Mouse (Mus musculus): ENCODE measurements around the gene Tmem217. TPM values are rescaled to one million over a fixed set of nuclear protein-coding genes. Genes with fewer than 3 reads are reported as not detected.

The Tmem217 gene
- 1.3 and 2.5 TPM in 2 replicates for polyA plus RNA-seq (2016; fragmentation: Nextera tagmentation; extraction: Ambion mirVana)

DNA sequence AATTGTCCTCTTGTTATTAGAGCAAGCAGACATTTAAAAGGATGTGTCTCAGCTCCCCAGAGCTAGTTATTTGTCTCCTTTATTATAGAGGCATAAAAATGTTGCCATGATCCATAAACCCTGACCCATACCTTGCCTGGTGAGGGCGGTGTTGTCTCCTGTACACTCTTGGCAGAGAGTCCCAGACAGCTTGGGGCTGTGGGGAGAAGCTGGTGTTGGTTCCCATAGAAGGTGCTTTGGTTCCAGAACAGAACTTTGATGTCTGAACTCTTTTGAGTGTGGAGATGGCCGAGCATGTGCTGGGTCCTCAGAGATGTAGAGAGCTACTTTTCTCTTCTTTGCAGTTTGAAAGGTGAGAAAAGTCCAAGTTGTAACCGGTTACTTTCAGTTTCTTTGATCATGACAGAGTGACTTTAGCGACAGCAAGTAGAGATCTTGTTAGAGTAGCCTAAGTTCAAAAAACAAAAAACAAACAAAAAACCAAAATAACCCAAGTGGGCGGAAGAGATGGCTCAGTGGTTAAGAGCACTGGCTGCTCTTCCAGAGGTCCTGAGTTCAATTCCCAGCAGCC, at the start of gene Tmem217:
TSS of gene Tmem217 (minus strand) at position 224 of the 571 bp plus-strand sequence.
- no peak for DNase-seq (ENCODE audit: low spot score)
- no peaks in the 10 kb centered on the region for H3K9me3 ChIP-seq

DNA sequence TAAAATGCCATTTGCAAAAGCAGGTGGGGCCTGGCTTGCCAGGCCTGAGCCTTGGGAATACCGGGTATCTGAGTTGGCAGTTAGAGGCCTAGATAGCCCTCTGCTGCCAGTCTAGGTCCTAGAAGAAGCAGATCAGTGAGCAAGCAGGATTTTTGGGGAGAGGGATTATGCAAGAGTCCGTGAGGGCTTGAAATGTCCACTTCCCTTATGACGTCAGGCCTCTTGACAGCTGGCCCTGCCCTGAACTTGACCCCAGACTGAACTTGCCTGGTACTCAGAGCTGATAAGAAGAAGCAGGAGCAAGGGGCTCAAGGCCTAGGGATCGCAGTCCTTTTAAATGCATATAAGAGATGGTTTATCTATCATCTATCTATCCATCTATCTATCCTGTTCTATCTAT, 49.2 kb upstream of the Tmem217 start:
- Histone ChIP-seq H3K9me3 (no peaks in the 10 kb centered on the region), H3K27ac (no peak overlapping the region), H3K36me3 (peaks cover 84% of the 10 kb centered on the region), H3K4me1 (replicated peaks) (peaks cover 20% of the 10 kb centered on the region), H3K27me3 (ENCODE audit: insufficient read depth, poor library complexity, severe bottlenecking) (no peaks in the 10 kb centered on the region), H3K4me3 (no peak overlapping the region)
- DNase-seq (ENCODE audit: low spot score): no peak
- WGBS: 90% methylated on average over 4 of the region's 4 CpGs

More for the DNA sequence above, at the start of gene Tmem217:
- H3K27ac ChIP-seq: no peak within 1 kb of the TSS
- 94% methylated on average over 5 of the region's 5 CpGs for WGBS
- no peaks in the 10 kb centered on the region for H3K27me3 ChIP-seq (ENCODE audit: insufficient read depth, poor library complexity, severe bottlenecking)
- peaks cover 9% of the 10 kb centered on the region; the same call in 1 of the 2 replicates for H3K36me3 ChIP-seq
- no peak within 1 kb of the TSS for H3K4me3 ChIP-seq
- peaks cover 31% of the 10 kb centered on the region for H3K4me1 ChIP-seq (replicated peaks)

DNA sequence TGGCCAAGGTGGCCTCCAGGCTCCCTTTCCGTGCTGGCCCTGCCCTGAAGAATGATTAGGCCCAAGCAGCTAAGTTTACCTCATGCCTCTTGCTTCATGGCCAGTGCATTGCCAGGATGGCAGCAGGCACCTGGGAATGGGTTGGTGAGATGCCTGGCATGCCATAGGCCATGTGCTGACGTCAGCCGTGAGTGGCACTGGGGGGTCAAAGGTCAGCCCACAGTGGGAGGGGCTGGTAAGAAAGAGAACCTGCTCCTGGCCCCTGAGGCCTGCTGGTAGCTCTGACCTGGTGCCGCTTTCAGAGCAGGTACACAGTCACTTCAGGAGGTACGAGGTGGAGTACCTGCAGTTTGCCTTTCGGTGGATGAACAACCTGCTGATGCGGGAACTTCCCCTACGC, 47.4 kb upstream of the Tmem217 start:
- no peak overlapping the region for H3K27ac ChIP-seq
- H3K4me1 ChIP-seq (replicated peaks): peaks cover 29% of the 10 kb centered on the region
- H3K27me3 ChIP-seq (ENCODE audit: insufficient read depth, poor library complexity, severe bottlenecking): no peaks in the 10 kb centered on the region
- H3K9me3 ChIP-seq: no peaks in the 10 kb centered on the region
- WGBS: 84% methylated on average over 8 of the region's 8 CpGs
- no peak for DNase-seq (ENCODE audit: low spot score)
- H3K36me3 ChIP-seq: peaks cover 86% of the 10 kb centered on the region
- H3K4me3 ChIP-seq: no peak overlapping the region

DNA sequence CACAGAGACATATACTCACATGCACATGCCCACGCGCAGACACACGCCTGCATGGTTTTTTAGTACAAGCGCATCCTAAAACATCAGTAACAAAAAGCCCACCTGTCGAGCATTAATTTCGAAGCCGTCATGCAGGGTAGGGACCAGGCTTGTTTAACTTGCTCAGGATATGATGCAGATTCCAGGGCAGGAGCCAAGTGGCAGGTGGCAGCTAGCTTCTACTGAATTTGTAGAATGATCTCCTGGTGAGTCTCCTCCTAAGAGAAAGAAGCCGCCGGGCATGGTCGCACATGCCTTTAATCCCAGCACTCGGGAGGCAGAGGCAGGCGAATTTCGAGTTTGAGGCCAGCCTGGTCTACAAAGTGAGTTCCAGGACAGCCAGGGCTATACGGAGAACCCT, 46.9 kb upstream of the Tmem217 start:
- H3K36me3 ChIP-seq: peaks cover 88% of the 10 kb centered on the region
- DNase-seq (ENCODE audit: low spot score): no peak

DNA sequence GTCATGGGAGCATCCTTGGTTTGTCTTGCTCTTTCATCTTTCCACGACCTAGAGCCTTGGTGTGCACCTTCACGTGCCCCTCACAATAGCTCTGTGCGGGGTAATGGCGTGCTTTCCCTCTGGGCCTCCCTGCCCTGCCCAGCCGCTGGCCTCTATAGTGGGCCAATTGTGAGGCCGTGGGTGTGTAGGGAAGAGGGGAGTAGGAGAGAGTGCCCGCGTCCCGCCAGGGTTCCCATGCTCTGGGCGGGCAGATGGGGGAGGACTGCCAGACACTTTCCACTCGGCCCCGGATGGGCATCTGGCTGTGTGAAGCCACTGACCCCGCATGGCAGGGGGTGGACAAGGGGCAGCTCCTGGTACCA, 44.6 kb upstream of the Tmem217 start:
- H3K4me3 ChIP-seq: no peak overlapping the region
- peak overlapping the region; percentile 79 for H3K27ac ChIP-seq
- 73% methylated on average over 13 of the region's 13 CpGs for WGBS
- peaks cover 29% of the 10 kb centered on the region for H3K4me1 ChIP-seq (replicated peaks)
- H3K27me3 ChIP-seq (ENCODE audit: insufficient read depth, poor library complexity, severe bottlenecking): no peaks in the 10 kb centered on the region
- peaks cover 79% of the 10 kb centered on the region for H3K36me3 ChIP-seq
- H3K9me3 ChIP-seq: no peaks in the 10 kb centered on the region
- DNase-seq (ENCODE audit: low spot score): no peak

More for the DNA sequence above, 46.9 kb upstream of the Tmem217 start:
- H3K27me3 ChIP-seq (ENCODE audit: insufficient read depth, poor library complexity, severe bottlenecking): no peaks in the 10 kb centered on the region
- H3K4me3 ChIP-seq: no peak overlapping the region
- H3K4me1 ChIP-seq (replicated peaks): peaks cover 29% of the 10 kb centered on the region
- no peak overlapping the region for H3K27ac ChIP-seq
- H3K9me3 ChIP-seq: no peaks in the 10 kb centered on the region
- WGBS: 92% methylated on average over 14 of the region's 14 CpGs

DNA sequence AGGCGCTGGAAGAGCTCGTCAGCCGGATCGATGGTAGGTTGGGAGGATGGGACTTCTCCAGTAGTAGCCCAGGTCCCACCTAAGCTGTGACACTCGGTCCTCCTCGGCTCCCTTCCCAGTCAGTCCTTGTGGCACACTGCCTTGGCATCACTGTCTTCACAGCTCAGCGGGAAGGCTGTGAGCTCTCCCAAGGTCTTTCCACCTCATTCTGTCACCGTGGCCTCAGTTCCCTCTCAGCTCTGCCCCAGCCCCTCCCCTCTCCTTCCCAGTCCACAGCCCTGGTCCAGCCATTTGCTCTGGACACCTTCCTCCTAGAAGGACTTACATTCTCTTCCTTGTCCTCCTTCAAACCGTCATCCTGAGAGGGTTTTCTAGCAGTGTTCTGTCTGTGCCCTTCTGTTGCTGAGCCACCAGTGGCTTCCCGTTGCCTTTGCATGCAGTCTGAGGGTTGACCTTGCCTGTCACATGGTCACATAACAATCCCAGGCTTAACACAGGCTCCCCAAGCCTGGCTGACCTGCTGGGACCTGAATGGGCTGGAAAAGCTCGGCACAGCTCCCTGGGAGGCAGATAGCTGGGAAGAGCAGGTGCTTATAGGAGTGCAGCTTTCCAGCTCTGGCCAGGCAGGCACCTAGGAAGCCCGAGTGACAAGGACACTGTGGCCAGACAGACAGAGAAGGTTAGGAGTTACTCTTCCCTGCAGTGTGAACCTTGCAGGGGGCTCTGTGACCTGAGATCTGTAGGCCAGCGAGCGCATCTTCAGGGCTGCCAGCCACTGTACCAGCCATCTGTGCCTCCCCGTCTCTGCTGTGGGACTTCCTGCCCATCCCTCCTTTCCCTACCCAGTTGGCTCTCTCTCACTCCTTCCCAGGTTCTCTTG, 43.9 kb upstream of the Tmem217 start:
- peaks cover 76% of the 10 kb centered on the region for H3K36me3 ChIP-seq
- H3K9me3 ChIP-seq: no peaks in the 10 kb centered on the region
- peaks cover 29% of the 10 kb centered on the region for H3K4me1 ChIP-seq (replicated peaks)
- no peaks in the 10 kb centered on the region for H3K27me3 ChIP-seq (ENCODE audit: insufficient read depth, poor library complexity, severe bottlenecking)
- 79% methylated on average over 15 of the region's 15 CpGs for WGBS
- H3K27ac ChIP-seq: peak overlapping the region; percentile 79
- no peak for DNase-seq (ENCODE audit: low spot score)
- no peak overlapping the region for H3K4me3 ChIP-seq

DNA sequence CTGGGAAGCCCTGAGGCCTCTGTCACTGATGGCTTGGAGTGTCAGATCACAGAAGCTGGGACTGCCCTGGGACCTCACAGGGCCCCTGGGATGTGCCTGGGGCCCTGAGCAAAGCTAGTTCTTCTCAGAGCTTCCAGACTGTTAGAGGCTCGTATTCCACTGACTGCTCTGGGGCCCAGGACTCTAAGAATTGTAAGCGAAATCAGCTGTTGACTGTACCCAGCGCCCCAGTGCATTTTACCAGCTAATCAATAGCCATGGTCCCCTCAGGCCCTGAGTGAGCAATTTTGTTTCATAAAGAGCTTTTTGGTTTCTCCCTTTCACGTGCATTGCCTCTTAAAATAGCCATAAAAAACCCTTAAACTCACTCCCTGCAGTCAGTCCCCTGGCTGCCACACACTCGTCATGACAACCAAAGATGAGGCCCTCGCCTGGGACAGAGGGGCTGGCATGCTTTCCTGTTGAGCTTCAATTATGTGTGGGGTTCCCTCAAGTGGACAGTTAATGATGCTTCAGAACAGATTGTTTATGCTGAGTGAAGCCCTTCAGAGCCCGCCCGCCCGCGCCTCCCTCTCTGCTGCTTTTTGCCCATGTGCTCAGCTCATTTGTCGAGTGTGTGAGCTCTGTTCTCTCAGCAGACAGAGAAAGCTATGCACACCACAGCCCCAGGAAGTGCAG, 37.2 kb upstream of the Tmem217 start:
- 57% methylated on average over 11 of the region's 11 CpGs for WGBS
- DNase-seq (ENCODE audit: low spot score): peak; percentile 18
- Histone ChIP-seq H3K27me3 (ENCODE audit: insufficient read depth, poor library complexity, severe bottlenecking) (no peaks in the 10 kb centered on the region), H3K9me3 (no peaks in the 10 kb centered on the region), H3K36me3 (peaks cover 50% of the 10 kb centered on the region), H3K27ac (peak overlapping the region; percentile 63), H3K4me1 (replicated peaks) (peaks cover 15% of the 10 kb centered on the region), H3K4me3 (no peak overlapping the region)

DNA sequence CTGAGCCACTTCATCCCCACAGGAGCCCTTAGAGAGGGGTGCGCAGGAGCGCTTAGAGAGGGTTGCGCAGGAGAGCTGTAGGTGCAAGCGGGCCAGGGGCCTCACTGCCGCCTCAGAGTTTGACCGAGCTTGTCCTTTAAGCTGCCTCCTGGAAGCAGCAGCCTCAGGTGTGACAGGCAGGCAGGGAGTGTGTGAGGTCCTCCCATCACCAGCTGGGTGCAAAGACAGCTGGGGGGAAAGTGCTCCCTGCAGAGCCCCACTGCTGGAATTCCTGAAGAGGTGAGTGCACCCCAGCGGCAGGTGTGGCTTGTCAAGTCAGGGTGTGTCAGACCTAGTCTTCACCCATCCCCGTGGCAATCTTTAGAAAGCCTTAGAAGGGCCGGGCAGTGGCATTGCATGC, 34.7 kb upstream of the Tmem217 start:
- Histone ChIP-seq H3K27ac (no peak overlapping the region), H3K4me3 (no peak overlapping the region), H3K27me3 (ENCODE audit: insufficient read depth, poor library complexity, severe bottlenecking) (no peaks in the 10 kb centered on the region), H3K4me1 (replicated peaks) (peaks cover 15% of the 10 kb centered on the region), H3K36me3 (peaks cover 54% of the 10 kb centered on the region), H3K9me3 (no peaks in the 10 kb centered on the region)
- 90% methylated on average over 9 of the region's 9 CpGs for WGBS
- no peak for DNase-seq (ENCODE audit: low spot score)

DNA sequence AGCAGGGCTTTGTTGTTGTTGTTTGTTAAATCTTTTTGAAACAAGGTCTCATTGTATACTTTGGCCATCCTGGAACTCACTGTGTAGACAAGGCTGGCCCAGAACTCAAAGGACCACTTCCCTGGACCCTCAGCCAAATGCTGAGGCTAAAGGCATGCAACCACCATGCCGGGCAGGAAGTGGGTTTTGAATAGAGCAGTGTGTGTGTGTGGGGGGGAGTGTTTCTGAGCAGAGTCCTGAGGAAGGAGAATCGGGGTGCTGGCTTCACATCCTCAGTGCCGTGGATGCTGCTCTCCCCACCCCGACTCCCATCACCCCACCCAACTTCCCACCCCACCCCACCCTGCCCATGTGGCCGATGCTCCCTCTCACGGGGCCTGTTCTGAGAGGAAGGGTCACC, 33.3 kb upstream of the Tmem217 start:
- no peaks in the 10 kb centered on the region for H3K9me3 ChIP-seq
- no peak overlapping the region for H3K4me3 ChIP-seq
- H3K27ac ChIP-seq: no peak overlapping the region
- no peak for DNase-seq (ENCODE audit: low spot score)
- 90% methylated on average over 6 of the region's 6 CpGs for WGBS
- peaks cover 15% of the 10 kb centered on the region for H3K4me1 ChIP-seq (replicated peaks)
- H3K36me3 ChIP-seq: peaks cover 58% of the 10 kb centered on the region
- no peaks in the 10 kb centered on the region for H3K27me3 ChIP-seq (ENCODE audit: insufficient read depth, poor library complexity, severe bottlenecking)

DNA sequence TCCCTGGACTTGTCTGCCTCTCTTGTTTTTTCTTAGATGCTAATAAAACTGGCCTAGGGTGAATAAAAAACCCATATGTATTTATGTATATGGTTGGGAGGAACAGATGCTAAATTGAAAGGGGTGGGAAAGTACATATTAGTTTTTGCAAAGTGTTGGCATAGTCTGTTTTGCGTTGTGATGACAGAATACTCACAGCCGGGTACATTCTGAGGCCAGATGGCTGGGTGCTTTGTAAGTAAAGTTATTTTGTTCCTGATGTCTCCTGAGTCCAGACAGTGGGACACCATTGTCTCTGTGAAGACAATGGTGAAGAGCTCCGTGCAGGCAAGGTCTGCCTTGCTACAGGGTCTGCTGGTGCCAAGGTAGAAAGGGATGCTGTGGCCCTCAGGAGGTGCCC, 32.6 kb upstream of the Tmem217 start:
- no peak overlapping the region for H3K4me3 ChIP-seq
- H3K4me1 ChIP-seq (replicated peaks): peaks cover 12% of the 10 kb centered on the region
- H3K27me3 ChIP-seq (ENCODE audit: insufficient read depth, poor library complexity, severe bottlenecking): no peaks in the 10 kb centered on the region
- peaks cover 63% of the 10 kb centered on the region for H3K36me3 ChIP-seq
- 73% methylated on average over 3 of the region's 3 CpGs for WGBS
- no peak overlapping the region for H3K27ac ChIP-seq
- no peak for DNase-seq (ENCODE audit: low spot score)
- H3K9me3 ChIP-seq: no peaks in the 10 kb centered on the region

DNA sequence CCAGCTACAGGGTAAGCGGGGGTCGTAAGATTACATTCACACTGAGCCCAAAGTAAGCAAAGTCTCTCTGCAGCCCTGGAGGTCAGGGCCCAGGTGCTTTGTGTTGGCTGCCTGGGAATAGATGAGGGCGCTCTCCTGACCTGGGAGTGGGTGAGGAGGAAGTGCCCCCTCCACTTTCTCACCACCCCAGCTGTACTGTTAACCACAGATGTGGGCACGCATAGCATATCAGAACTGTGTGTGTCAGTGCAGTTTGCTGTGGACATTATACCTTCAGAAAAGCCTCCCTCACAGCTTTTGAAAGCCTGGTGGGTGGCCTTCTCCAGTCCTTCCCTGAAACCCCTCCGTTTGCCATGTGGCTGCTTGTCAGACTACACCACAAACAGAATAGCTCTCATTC, 32.1 kb upstream of the Tmem217 start:
- Histone ChIP-seq H3K9me3 (no peaks in the 10 kb centered on the region), H3K4me1 (replicated peaks) (peaks cover 8% of the 10 kb centered on the region), H3K36me3 (peaks cover 66% of the 10 kb centered on the region), H3K4me3 (no peak overlapping the region), H3K27ac (no peak overlapping the region), H3K27me3 (ENCODE audit: insufficient read depth, poor library complexity, severe bottlenecking) (no peaks in the 10 kb centered on the region)
- 85% methylated on average over 5 of the region's 5 CpGs for WGBS
- DNase-seq (ENCODE audit: low spot score): no peak

DNA sequence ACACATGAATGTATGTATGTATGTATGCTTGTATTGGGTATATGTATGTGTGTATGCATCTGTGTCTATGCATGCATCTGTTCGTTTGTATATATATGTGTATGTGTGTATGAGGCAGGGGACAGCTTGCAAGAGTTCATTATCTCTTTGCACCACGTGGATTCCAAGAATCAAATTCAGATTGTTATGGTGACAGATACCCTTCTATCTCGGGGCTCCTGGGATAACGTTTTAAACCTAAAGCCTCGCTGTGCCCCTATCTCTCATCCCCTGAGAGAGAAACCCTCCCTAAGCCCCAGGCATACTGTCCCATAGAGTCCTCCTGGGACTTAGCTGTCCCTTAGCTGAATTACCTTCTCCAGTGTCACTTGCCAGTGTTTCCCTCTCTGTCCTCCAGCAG, 31.4 kb upstream of the Tmem217 start:
- 88% methylated on average over 5 of the region's 5 CpGs for WGBS
- no peak for DNase-seq (ENCODE audit: low spot score)
- Histone ChIP-seq H3K36me3 (peaks cover 74% of the 10 kb centered on the region), H3K4me3 (no peak overlapping the region), H3K27ac (no peak overlapping the region), H3K4me1 (replicated peaks) (0 out of 2 replicates have a peak, but pooled peaks cover under 1% of the 10 kb centered on the region), H3K9me3 (no peaks in the 10 kb centered on the region), H3K27me3 (ENCODE audit: insufficient read depth, poor library complexity, severe bottlenecking) (no peaks in the 10 kb centered on the region)

DNA sequence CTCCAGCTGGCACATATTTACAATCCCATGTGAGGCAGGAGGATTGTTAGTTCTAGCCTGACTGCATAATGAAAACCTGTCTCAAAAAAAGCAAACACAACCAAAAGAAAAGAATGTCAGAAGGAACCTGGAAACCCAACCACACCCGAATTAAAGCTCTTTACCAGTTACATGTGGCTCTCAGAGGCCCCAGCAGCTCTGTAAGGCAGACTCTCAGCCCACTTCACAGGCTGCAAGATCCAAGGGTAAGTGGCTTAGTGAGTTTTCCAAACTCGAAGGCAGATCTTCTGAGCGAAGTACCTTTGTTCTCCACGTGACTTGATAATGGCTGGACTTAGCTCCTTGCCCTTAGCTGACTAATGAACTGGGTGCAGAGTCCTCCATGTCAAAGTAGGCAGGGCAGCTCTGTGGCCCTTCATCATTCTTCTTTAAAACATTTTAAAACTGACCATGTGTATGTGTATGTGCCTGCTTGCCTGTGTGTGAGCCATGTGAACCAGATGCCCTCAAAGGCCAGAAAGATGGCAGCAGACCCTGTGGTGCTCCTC, 27.5 kb upstream of the Tmem217 start:
- no peaks in the 10 kb centered on the region for H3K9me3 ChIP-seq
- DNase-seq (ENCODE audit: low spot score): no peak
- 88% methylated on average over 4 of the region's 4 CpGs for WGBS
- H3K27ac ChIP-seq: no peak overlapping the region
- H3K27me3 ChIP-seq (ENCODE audit: insufficient read depth, poor library complexity, severe bottlenecking): no peaks in the 10 kb centered on the region
- no peaks in the 10 kb centered on the region for H3K4me1 ChIP-seq (replicated peaks)
- peaks cover 89% of the 10 kb centered on the region for H3K36me3 ChIP-seq
- H3K4me3 ChIP-seq: no peak overlapping the region
